Mouse (Mus musculus) cerebellum, adult 2 months (tissue): ENCODE measurements around the gene Pgls. TPM values are rescaled to one million over a fixed set of nuclear protein-coding genes. Genes with fewer than 3 reads are reported as not detected.

ENCODE experiments used
- DNase-seq, 2 experiments: peaks; one replicate each; pipeline ENCODE4 v3.0.0; 2021
- H3K27ac ChIP-seq: fragments of 200-500 bp; 2 replicates; pipeline ENCODE4 v1.5.1; 2012; ENCODE audit warnings: low read length, control low read depth, inconsistent platforms; ENCODE audit not compliant: insufficient read depth
- H3K27me3 ChIP-seq: fragments of 200-500 bp; 2 replicates; pipeline ENCODE4 v1.6.1; 2012; ENCODE audit warnings: inconsistent platforms, mild to moderate bottlenecking, low read length, moderate library complexity; ENCODE audit not compliant: control insufficient read depth, insufficient read depth
- H3K4me1 ChIP-seq: fragments of 200-500 bp; 2 replicates; pipeline ENCODE4 v1.6.1; 2011; ENCODE audit warnings: low read length; ENCODE audit not compliant: control insufficient read depth, insufficient read depth
- H3K4me3 ChIP-seq: fragments of 200-500 bp; replicated peaks from 2 replicates; pipeline ENCODE3; 2011; ENCODE audit warnings: mild to moderate bottlenecking, low read depth, low read length, control low read depth; ENCODE audit not compliant: insufficient read depth
- CTCF ChIP-seq: fragments of 200-500 bp; IDR thresholded peaks from 2 replicates; pipeline ENCODE4 v1.5.1; 2011; ENCODE audit warnings: low read depth, mild to moderate bottlenecking, control low read depth, low read length, moderate library complexity, borderline replicate concordance; ENCODE audit not compliant: insufficient read depth
- POLR2A ChIP-seq: fragments of 200-500 bp; IDR thresholded peaks from 2 replicates; pipeline ENCODE4 v1.6.1; 2011; ENCODE audit warnings: low read length, control low read depth, borderline replicate concordance; ENCODE audit not compliant: insufficient read depth
- WGBS: fragments of 180-500 bp; shearing (Covaris S2); methylation state at CpG from one replicate; pipeline ENCODE4 v1.1.7; 2018; 5-methylcytosine and 5-hydroxymethylcytosine counted together
- polyA plus RNA-seq: library from polyadenylated mRNA; depleted of rRNA; stranded (reverse); fragments of >200 nt; gene quantifications from 2 replicates; pipeline ENCODE4 v1.2.3, GENCODE M21; 2012

Gene Pgls
- polyA plus RNA-seq, 1 experiment = 42.5 TPM

GRCm38 (mm10) chr8:71563992-71564391, 28.0 kb upstream of the Pgls start:
- Histone ChIP-seq H3K27ac (no peak overlapping the region), H3K4me3 (no peak overlapping the region), H3K27me3 (no peaks in the 10 kb centered on the region), H3K4me1 (no peaks in the 10 kb centered on the region)
- DNase-seq = no peak
- 90% methylated on average over 4 of the region's 4 CpGs for WGBS
- TF ChIP-seq CTCF (peak; percentile 36; the same call in 1 of the 2 replicates), POLR2A (no peak)

DNA sequence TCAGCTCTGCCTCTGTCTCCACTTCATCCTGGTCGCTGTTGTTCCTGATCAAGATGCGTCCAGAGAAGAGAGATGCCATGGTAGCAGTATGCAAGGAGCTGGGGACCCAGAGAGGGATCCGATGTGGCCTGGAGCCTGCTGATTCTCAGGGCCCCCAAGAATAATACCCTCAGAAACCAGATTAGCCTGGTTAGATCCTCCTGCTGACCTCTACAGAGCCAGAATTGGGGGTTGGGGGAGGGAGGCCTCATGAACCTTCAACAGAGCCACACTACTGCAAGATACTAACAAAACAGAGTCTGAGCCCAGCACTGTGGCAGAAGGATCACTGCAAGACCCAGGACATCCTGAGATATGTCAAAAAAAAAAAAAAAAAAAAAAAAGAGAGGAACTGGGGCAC, 25.5 kb upstream of the Pgls start, which contains the start of gene Nxnl1:
Gene Nxnl1 (minus strand): TSS at position 101 of the 400 bp plus-strand sequence.
- no peak within 1 kb of the TSS for H3K4me3 ChIP-seq

GRCm38 (mm10) chr8:71567587-71567986, 24.4 kb upstream of the Pgls start:
- peaks cover 6% of the 10 kb centered on the region for H3K4me1 ChIP-seq
- DNase-seq = no peak
- no peak overlapping the region for H3K4me3 ChIP-seq
- no peaks in the 10 kb centered on the region for H3K27me3 ChIP-seq
- TF ChIP-seq POLR2A = no peak
- TF ChIP-seq CTCF = no peak
- WGBS = 85% methylated on average over 7 of the region's 7 CpGs
- no peak overlapping the region for H3K27ac ChIP-seq

More for the DNA sequence above, 25.5 kb upstream of the Pgls start, which contains the start of gene Nxnl1:
- H3K27me3 ChIP-seq = no peaks in the 10 kb centered on the region
- no peaks in the 10 kb centered on the region; the same call in 1 of the 2 replicates for H3K4me1 ChIP-seq
- DNase-seq = no peak
- 79% methylated on average over 3 of the region's 3 CpGs for WGBS
- no peak within 1 kb of the TSS for H3K27ac ChIP-seq
- no peak for TF ChIP-seq CTCF
- no peak for TF ChIP-seq POLR2A

- Histone ChIP-seq H3K27ac (peak within 1 kb of the TSS; percentile 87), H3K27me3 (no peaks in the 10 kb centered on the region), H3K4me1 (peaks cover 6% of the 10 kb centered on the region), H3K4me3 (peak within 1 kb of the TSS; percentile 92)
- 9% methylated on average over 13 of the region's 13 CpGs for WGBS
- DNase-seq = peak; percentile 66 to 69
- TF ChIP-seq POLR2A (no peak), CTCF (no peak)
Observed at GRCm38 (mm10) chr8:71568387-71568937, 23.5 kb upstream of the Pgls start, which contains the start of gene Slc27a1. TSS of gene Slc27a1 (plus strand) at chr8:71568882.

GRCm38 (mm10) chr8:71568941-71569340, 23.0 kb upstream of the Pgls start:
- no peaks in the 10 kb centered on the region for H3K27me3 ChIP-seq
- peaks cover 6% of the 10 kb centered on the region for H3K4me1 ChIP-seq
- TF ChIP-seq POLR2A (no peak), CTCF (no peak)
- H3K4me3 ChIP-seq = peak overlapping the region; percentile 92
- DNase-seq = peak; percentile 40 to 47
- H3K27ac ChIP-seq = peak overlapping the region; percentile 17
- 8% methylated on average over 6 of the region's 6 CpGs for WGBS

- Histone ChIP-seq H3K4me1 (peaks cover 12% of the 10 kb centered on the region), H3K27ac (peak overlapping the region; percentile 87), H3K27me3 (no peaks in the 10 kb centered on the region), H3K4me3 (peak overlapping the region; percentile 92)
- under 1% methylated on average over 51 of the region's 51 CpGs for WGBS
- peak; percentile 95 to 97 for DNase-seq
- TF ChIP-seq POLR2A = peak; percentile 37; the same call in 1 of the 2 replicates
- no peak for TF ChIP-seq CTCF
Observed at GRCm38 (mm10) chr8:71569366-71570290, 22.3 kb upstream of the Pgls start.

- TF ChIP-seq POLR2A (peak; percentile 72), CTCF (no peak)
- Histone ChIP-seq H3K27me3 (no peaks in the 10 kb centered on the region), H3K4me1 (peaks cover 12% of the 10 kb centered on the region), H3K27ac (peak overlapping the region; percentile 87), H3K4me3 (peak overlapping the region; percentile 92)
- 1% methylated on average over 41 of the region's 41 CpGs for WGBS
- peak; percentile 97 to 98 for DNase-seq
Observed at GRCm38 (mm10) chr8:71570291-71570954, 21.6 kb upstream of the Pgls start.
